Mouse (Mus musculus): ENCODE results near the gene Bub1b.
A peak's percentile ranks its signal among the peaks of the same experiment; 100 is the strongest.

- TF ChIP-seq CTCF (IDR thresholded peaks at IDR 0.05; ENCODE audit: low read depth), result peak; percentile 88
- no peak for TF ChIP-seq EP300 (IDR thresholded peaks at IDR 0.05; ENCODE audit: low read depth)
Observed at GRCm38 (mm10) chr2:118637888-118638526, 40.0 kb downstream of the Bub1b start.

All from heart, postnatal 0 days (tissue).